Mouse (Mus musculus): Measurements from ENCODE around the gene Ugt1a9. TPM values are rescaled to one million over a fixed set of nuclear protein-coding genes. Genes with fewer than 3 reads are reported as not detected.
"Not testable (repeated sequence)": the region's sequence is repeated elsewhere in the genome, so short reads cannot be mapped to it uniquely, and the experiment has no call there.

Gene Ugt1a9
- total RNA-seq, 2 experiments from 2014 or later = not detected

DNA sequence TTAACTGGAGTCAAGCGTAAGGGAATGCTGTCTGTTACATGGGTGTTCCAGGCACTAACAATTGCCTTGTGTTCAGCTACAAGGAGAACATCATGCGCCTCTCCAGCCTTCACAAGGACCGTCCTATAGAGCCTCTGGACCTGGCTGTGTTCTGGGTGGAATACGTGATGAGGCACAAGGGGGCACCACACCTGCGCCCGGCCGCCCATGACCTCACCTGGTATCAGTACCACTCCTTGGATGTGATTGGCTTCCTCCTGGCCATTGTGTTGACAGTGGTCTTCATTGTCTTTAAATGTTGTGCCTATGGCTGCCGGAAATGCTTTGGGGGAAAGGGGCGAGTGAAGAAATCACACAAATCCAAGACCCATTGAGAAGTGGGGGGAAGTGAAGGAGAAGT lies 147.5 kb downstream of the Ugt1a9 start:
- peak; percentile 28 to 43 for DNase-seq (ENCODE audit: low spot score in 2 of 2)

DNA sequence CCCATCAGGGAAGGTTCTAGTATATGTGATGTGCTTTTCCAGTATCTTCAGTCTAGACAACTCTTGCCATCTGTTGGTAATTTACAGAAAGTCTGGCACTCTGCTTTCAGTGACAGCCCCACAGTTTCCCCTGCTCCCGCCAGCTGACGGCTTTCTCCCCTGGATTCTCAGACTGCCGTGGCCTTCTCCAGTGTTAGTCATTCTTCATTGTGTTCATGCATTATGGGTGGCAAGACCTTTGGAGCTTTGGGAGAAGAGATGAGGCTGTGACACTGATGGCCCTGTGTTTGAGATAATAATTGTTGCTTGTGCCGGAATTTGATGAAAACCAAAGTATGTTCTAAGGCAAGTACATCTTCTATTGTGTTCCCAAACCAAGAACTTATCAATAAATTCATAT lies 148.0 kb downstream of the Ugt1a9 start:
- no peak for DNase-seq (ENCODE audit: low spot score in 2 of 2)

DNA sequence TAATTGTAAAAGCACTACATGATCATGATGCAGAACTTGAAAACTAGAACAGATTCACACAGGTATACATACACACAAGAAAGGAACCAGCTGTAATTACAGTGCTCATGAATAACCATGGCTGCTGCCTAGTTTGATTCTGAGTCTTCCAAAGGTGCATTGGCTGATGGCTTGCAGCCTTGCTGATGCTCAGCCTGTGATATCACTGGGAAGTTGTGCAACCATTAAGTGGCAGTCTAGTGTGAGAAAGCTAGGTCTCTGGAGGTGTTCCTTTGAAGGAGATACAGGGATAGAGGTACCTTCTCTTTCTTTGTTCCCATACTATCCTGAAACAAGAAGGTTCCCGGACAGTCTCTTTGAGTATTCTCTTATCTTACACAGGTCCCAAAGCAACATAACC lies 148.5 kb downstream of the Ugt1a9 start:
- peak in 1 of 2 experiments; percentile 22 for DNase-seq (ENCODE audit: low spot score in 2 of 2)

DNA sequence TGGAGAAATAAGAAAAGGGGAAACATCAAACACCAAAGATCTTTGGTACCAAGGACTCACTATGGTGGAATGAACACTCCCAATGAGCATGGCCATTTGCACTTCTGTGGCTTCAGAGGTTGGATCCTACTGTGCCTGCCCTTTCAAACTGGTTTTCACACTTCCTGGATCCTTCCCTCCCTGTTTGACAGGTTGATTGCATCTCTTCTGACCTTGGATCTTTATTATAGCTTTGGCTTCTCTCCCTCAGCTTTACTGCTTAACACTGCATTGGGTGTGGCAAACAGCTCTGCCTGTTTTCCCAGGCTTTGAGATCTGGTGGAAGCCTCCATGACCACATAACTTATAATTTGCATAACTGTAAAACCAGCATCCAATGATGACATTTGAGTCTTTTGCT lies 149.7 kb downstream of the Ugt1a9 start:
- DNase-seq (ENCODE audit: low spot score in 2 of 2) = peak in 1 of 2 experiments; percentile 21

DNA sequence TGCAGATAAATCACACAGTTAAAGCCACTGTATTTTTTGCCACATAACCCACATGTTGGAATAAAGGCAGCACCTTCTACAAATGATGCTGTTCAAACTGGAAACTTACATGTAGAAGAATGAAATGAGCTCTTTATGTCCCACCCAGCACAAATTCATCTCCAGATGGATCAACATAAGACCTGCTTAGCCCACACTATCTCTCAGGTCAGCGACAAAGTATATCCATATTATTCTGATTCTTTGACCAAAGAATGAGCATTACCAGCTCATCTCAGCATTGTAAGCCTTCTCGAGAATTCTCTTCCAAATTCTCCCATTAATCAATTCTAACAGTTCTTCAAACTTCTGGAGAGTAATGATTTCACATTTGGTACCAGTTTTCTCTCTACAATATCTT lies 151.6 kb downstream of the Ugt1a9 start:
- peak in 1 of 2 experiments; percentile 0 for DNase-seq (ENCODE audit: low spot score in 2 of 2)

DNA sequence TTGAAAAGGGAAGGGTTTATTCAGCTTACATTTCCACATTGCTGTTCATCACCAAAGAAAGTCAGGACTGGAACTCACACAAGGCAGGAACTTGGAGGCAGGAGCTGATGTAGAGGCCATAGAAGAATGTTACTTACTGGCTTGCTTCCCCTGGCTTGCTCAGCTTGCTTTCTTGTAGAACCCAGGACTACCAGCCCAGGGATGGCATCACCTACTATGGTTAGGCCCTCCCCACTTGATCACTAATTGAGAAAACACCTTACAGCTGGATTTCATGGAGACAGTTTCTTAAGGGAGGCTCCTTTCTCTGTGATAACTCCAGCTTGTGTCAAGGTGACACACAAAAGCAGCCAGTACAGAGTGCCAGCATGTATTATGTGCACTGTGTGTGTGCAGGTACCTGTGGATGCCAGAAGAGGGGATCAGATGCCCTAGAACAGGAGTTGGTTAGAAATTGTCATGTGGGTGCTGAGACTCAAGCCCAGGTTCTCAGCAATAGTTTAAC lies 152.5 kb downstream of the Ugt1a9 start:
- peak; percentile 15 to 21 for DNase-seq (ENCODE audit: low spot score in 2 of 2)

DNA sequence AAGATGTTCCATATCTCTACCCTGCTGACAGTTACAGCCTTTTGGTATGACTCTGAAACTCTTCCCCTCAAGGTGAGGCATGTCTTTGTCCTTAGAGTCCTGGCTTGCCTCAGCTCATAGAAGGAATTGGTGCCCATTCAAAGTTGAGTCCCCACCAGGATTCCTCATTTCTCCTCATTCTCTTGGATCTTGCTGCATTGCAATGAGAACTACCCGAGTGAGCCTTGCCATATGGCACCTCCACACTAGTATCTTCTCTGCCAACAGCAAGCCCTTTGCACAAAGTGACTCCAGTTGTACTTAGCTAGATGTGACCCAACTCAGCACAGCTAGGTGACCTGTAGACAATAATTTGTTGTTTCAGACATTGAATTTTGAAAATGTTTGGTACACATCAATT lies 153.0 kb downstream of the Ugt1a9 start:
- peak; percentile 27 to 33 for DNase-seq (ENCODE audit: low spot score in 2 of 2)

DNA sequence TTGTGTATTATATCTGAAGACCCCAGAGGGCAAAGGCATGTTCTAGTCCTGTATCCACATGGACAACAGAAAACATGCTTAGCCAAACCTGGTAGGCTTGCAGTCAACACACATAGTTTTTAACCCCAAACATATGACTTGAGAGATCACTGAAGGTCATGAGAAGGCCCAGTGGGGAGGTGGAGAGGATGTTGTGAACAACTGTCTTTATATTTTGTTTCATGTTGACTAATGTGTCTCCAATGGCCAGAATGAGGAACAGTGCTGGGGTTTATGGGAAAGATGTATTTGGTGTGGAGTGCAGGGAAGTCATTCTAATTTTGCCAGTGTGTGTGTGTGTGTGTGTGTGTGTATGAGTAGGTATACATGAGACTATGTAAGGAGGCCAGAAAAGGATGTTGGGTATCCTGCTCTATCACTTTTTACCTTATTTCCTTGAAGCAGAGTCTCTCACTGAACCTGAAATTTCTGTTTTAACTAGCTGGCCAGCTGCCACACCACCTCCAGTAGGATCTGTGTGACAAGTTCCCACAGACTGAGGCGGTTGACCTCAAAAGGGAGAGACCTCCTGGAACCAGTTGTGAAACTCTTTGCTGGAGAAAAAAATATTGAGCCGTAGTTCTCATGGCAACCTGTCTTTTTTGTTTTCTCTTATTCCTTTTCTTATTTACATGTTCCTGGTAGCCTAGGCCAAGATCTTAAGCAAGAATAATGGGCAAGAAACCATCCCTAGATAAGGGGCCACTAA lies 153.6 kb downstream of the Ugt1a9 start:
- DNase-seq (ENCODE audit: low spot score in 2 of 2) = peak in 1 of 2 experiments; percentile 21

DNA sequence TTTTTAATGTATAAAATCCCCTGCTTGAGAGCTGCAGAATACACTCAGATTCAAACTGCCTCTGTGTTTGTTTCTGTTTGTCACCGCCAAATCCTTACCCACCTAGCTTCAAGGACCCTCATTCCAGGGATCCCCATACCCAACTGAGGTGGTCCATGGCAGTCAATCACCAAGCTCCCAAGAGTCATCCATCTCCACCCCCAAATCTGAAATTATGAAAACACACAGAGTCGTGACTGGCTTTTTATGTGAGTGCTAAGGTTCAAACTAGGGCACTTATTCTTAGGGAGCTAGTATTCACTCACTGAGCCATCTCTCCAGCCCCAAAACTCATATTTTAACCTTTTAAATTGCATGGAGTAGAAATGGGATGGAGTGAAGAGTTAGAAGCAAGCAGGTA lies 154.7 kb downstream of the Ugt1a9 start:
- DNase-seq (ENCODE audit: low spot score in 2 of 2) = not testable (repeated sequence)

DNA sequence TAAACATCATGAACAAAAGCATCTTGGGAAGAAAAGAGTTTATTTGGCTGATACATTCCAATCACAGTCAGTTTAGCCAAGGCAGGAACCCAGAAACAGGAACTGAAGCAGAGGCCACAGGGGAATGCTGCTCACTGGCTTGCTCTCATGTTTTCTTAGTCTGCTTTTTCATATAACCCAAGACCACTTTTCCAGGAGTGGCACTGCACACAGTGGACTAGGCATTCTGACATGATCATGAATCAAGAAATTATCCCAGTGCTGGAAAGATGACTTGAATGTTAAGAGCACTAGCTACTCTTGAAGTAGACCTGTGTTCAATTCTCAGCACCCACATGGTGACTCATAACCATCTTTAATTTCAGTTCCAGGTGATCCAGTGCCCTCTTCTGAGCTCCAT lies 155.1 kb downstream of the Ugt1a9 start:
- DNase-seq (ENCODE audit: low spot score in 2 of 2) = peak in 1 of 2 experiments; percentile 16

DNA sequence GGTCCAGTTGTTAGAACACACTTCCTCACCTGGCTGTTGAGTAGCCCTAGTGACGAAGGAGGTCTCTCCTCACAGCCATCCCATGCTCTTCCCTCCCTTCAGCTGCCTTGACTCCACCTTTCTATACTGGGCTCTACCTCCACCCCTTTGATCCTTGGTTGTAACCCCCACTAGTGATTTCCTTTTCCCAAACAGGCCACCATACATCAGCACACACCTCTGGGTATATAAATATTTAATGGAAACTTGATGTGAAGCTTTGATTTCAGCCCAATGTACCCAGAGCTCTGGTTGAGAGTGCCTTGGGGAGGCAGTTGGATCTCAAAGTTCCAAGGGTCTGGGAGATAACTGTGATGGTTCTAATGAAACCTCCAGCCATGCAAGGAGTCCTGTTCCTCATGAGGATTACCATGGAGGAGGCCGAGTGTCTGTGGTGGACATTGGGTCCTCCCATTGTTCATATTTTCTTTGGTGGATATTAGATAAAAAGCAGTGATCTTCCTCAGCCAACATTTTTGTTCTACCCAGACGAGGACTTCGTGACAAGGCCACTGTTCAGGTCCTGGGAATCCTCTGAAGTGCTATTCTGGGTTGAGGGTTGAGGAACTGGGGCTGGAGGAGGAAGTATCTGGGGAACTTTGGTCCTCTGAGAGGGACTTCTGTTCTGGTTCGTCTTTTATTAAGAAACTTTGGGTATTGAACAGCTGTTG lies 156.2 kb downstream of the Ugt1a9 start, which contains the start of gene Mroh2a:
Mroh2a (plus strand) TSS at position 317 of the 710 bp plus-strand sequence.
- peak in 1 of 2 experiments; percentile 22 for DNase-seq (ENCODE audit: low spot score in 2 of 2)

DNA sequence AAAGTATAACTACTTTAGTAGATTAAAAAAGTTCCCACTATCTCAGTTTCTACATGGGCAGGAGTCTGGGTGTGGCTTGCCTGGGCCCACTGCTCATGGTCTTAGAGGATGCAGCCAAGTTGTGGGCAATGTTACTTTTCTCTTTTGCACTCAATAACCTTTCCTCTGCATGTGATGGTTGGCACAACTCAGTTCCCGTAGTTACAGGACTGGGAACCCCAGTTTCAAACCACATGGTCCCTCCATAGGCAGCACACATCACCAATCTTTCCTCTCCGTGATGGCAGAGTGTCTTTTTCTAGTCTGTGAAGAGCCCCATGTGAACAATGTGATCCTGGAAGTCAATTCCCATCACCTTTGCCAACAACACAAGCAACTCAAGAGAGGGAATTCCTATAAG lies 156.9 kb downstream of the Ugt1a9 start:
- DNase-seq (ENCODE audit: low spot score in 2 of 2) = peak in 1 of 2 experiments; percentile 18

DNA sequence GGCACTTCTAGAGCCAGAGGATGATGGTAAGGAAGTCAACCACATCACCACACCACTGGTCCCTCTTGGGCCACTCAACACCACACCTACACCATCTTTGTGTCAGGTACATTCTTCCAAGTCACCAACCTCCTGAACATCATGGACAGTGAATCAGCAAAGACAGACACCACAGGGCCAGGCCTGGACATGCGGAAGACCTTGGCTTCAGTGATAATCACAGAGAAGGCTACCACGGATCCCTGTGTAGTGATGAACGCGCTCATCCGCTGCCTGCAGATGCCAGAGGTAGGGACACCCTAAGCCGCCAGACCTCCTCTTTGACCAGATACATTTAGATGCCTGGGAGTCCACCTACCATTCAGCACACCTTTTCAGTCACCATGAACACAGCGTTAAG lies 157.5 kb downstream of the Ugt1a9 start:
- DNase-seq (ENCODE audit: low spot score in 2 of 2) = peak; percentile 30 to 31

DNA sequence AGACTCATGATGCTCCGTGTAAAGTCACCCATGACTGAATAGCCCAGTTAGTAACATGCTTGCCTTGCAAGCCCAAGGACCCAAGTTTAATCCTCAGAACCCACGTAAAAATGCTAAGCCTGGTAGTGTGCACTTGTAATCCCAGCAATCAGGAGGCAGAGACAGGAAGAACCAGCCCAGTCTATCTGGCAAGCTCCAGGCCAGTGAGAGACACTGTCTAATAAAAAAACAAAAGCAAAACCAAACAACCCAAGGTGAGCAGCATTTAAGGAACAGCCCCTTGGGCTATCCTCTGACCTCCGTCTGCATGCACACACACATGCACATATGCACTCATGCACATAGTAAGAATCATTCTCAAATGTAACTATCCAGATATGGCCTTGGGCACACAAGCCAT lies 159.0 kb downstream of the Ugt1a9 start:
- DNase-seq (ENCODE audit: low spot score in 2 of 2) = no peak

DNA sequence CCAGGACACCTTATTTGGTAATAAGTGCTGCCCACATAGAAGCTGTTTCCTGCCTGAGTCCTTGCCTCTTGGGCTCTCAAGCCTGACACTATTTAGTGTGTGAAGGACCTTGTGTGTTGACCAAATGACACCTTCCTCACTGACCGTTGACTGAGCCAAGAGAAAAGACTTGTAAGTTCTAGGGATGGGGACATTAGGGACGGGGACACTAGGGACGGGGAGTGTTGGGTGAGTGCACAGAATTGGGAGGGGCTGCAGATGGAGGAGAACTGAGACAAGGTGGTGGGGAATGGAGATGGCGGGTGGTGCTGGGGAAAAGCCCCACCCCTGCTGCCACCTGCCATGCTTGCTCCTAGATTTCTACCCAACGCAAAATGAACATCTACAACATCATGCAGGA lies 159.4 kb downstream of the Ugt1a9 start:
- no peak for DNase-seq (ENCODE audit: low spot score in 2 of 2)

DNA sequence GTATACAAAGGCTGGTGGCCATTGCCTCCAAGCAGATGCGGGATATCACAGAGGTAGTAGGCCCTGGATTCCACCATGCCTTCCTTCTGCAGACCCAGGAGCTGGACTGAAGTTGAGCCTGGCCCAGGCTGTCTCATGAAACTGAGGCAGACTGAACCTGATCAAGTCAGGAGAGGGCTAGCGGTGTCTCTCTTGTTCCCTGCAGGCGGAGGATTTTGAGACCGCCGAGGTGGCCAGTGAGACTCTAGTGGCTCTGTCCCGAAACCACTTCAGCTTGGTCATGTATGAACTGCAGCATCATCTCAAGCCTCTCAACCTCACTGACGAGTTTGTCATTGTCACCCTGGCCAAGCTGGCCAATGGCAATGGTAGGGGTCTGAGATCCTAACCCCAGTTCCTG lies 159.8 kb downstream of the Ugt1a9 start:
- DNase-seq (ENCODE audit: low spot score in 2 of 2) = no peak

DNA sequence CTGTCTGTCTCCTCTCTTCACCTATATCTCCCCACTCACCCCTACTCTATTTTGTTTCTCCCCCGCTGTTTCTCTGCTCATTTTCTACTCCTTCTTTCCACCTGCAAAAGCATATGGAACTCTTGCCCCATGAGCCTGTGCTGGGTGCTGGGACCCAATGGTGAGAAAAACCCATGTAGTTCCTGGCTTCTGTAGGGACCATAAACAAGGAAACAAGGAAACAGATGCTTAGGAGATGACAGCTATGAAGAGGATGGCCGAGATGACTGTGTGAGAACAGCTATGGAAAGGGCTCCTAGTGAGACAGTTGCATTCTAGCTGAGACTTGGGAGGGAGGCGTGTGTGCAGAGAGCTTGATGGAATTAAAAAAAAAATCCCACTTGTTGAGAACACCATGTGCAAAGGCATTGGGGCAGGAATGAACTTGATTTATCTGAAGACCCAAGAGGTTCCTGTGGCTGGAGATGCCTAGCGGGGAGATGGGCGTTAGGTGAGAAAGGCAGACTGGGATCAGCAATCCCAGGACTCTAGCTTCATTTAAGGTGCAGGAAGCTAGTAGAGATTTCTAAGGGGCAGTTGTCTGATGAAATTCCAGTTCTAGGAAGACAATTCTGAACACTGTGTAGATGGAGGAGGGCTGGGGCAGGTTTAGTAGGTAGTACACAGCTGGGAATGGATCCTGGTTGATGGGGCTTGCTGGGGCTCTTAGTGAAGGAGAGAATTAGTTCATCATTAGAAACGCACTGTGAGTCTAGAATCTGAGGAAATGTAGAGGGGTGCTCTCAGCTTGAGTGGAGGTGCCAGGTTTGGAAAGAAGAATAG lies 160.6 kb downstream of the Ugt1a9 start:
- DNase-seq (ENCODE audit: low spot score in 2 of 2) = no peak

DNA sequence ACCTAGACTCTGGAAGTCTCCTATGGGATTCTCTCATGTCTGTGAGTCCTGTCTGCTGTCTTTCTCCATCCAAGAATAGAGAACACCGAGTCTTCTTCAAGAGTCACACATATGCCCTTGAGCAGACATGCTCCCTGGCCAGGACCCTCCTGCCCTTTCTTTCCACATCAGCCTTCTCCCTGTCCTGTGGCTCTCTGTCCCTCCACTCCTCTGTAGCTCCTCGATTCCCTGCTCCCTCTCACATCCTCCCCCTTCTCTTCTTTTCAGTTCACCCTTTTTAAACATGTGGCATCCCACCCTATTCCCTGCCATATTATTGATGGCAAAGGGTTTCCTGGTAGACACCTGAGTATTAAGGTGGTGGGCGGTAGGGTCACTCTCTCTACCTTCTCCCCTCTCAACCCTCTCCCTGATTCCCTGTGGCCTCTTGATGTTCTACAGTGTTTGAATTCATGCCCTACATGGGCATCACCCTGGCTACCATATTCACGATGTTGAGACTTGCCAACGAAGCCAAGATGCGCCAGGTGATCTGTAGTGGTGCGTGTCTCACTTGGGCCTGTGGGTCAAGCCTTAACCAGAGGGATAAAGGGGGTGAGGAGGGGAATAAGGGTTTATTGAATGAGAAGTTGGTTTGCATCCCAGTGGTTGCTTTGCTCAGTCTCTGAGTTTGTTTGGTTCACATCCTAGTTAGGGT lies 161.4 kb downstream of the Ugt1a9 start:
- DNase-seq (ENCODE audit: low spot score in 2 of 2) = no peak

DNA sequence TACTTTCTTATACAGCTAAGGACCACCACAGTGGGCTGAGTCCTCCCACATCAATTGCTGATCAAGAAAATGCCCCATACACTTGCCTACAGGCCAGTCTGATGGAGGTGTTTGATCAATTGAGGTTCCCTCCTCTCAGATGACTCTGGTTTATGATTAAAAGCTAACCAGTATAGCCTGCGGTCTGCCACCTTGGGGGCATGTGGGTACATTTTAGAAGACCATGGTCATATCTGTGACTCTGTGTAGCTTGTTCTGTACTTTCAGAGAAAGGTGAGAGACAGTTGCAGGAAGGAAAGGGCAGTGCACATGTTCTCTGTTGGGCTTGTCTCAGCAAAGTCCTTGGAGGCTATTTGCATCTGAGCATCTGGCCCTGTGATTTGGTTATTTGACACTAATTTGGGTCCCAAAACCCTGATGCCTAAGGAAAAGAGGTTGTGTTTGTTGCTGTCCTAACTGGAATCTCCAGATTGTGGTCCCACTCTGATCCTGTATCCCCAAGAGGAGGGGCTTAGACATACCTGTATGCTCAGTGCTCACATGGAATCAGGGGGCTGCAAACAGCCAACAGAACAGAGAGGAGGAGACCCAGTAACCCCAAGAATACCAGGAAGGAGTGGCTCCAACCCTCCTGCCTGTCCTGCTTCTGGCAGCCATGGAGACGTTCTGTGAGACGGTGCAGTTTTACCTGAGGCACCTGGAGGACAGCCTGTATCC lies 162.2 kb downstream of the Ugt1a9 start:
- DNase-seq (ENCODE audit: low spot score in 2 of 2) = no peak

All from gastrocnemius, postnatal 4 days (tissue).